Mouse (Mus musculus) heart, postnatal 0 days (tissue): ENCODE measurements at regions not wholly inside any gene's neighbourhood (a gene's known extent, or its start where the extent isn't known, plus 50 kb on each side); places are given as distances from the start of the nearest gene placed in this dataset.

Source experiments
- ATAC-seq: fragments of 200-750 bp; cut with Nextera tagmentation; 2 replicates; pipeline ENCODE4 v1.8.0; 2017; ENCODE audit warnings: low read depth, moderate number of reproducible peaks, moderate library complexity; ENCODE audit not compliant: insufficient read depth
- DNase-seq: peaks from one replicate; pipeline ENCODE4 v3.0.0-alpha.2; 2016; ENCODE audit warnings: low spot score
- H3K27ac ChIP-seq: fragments of 300-500 bp; sonication (generic); 2 replicates; pipeline ENCODE4 v1.5.1; 2014; ENCODE audit warnings: low read depth, mild to moderate bottlenecking
- H3K27me3 ChIP-seq: fragments of 300-500 bp; sonication (generic); 2 replicates; pipeline ENCODE4 v1.6.1; 2014; ENCODE audit warnings: low read length, mixed read lengths; ENCODE audit not compliant: control insufficient read depth, insufficient read depth
- H3K36me3 ChIP-seq: fragments of 300-500 bp; sonication (generic); replicated peaks from 2 replicates; pipeline ENCODE4 v1.6.1; 2014; ENCODE audit warnings: low read length, mixed read lengths; ENCODE audit not compliant: control insufficient read depth, insufficient read depth
- H3K4me1 ChIP-seq: fragments of 300-500 bp; sonication (generic); 2 replicates; pipeline ENCODE4 v1.6.1; 2014; ENCODE audit warnings: antibody characterized with exemption; ENCODE audit not compliant: control insufficient read depth, insufficient read depth
- H3K4me2 ChIP-seq: fragments of 300-500 bp; sonication (generic); 2 replicates; pipeline ENCODE4 v1.6.1; 2014; ENCODE audit warnings: low read depth, mild to moderate bottlenecking, low read length, moderate library complexity
- H3K4me3 ChIP-seq: fragments of 300-500 bp; sonication (generic); 2 replicates; pipeline ENCODE4 v1.5.1; 2014; ENCODE audit warnings: low read depth, low read length
- H3K9ac ChIP-seq: fragments of 300-500 bp; sonication (generic); replicated peaks from 2 replicates; pipeline ENCODE4 v1.6.1; 2014; ENCODE audit warnings: low read depth, low read length, mixed read lengths
- H3K9me3 ChIP-seq: fragments of 300-500 bp; sonication (generic); replicated peaks from 2 replicates; pipeline ENCODE4 v1.6.1; 2016; ENCODE audit warnings: low read length; ENCODE audit not compliant: control insufficient read depth
- CTCF ChIP-seq: IDR thresholded peaks from 2 replicates; pipeline ENCODE4 v1.5.1; 2016; ENCODE audit warnings: antibody characterized with exemption, control low read depth, low read depth
- EP300 ChIP-seq: IDR thresholded peaks from 2 replicates; pipeline ENCODE4 v1.6.1; 2016; ENCODE audit warnings: antibody characterized with exemption, low read depth
- WGBS: fragments of 180-500 bp; shearing (Covaris S2); extraction: QIAGEN DNeasy Blood & Tissue Kit; methylation state at CpG from one replicate; pipeline ENCODE4 v1.1.7; 2014; 5-methylcytosine and 5-hydroxymethylcytosine counted together

DNA sequence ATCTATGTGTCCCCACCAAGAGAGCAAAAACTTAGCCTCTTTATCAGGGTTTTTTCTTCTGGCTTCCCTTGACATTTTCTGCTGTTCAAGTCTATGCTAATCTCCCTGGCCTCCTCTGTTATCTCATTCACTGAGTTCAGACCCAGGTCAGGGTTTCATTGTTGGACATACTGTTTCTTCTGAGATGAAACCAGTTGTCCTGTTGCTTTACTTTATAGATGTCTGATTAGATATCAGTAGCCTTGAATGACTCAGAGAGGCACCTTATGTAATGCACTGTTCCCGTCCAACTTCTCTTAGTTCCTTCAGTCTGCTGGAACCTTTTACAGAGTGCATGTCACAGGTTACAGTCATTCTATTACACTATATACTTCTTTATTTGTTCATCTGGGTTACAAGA is 93.5 kb upstream of the Nsun6 start:
- no peak overlapping the region for H3K4me2 ChIP-seq
- H3K4me1 ChIP-seq = no peaks in the 10 kb centered on the region
- WGBS = 63% methylated on average over 1 of the region's 1 CpGs
- H3K9ac ChIP-seq = no peak overlapping the region
- H3K4me3 ChIP-seq = no peak overlapping the region
- DNase-seq (no peak), ATAC-seq (no peak)
- H3K27ac ChIP-seq = no peak overlapping the region
- H3K9me3 ChIP-seq = no peaks in the 10 kb centered on the region
- no peak for TF ChIP-seq EP300
- H3K27me3 ChIP-seq = no peaks in the 10 kb centered on the region
- no peaks in the 10 kb centered on the region for H3K36me3 ChIP-seq

DNA sequence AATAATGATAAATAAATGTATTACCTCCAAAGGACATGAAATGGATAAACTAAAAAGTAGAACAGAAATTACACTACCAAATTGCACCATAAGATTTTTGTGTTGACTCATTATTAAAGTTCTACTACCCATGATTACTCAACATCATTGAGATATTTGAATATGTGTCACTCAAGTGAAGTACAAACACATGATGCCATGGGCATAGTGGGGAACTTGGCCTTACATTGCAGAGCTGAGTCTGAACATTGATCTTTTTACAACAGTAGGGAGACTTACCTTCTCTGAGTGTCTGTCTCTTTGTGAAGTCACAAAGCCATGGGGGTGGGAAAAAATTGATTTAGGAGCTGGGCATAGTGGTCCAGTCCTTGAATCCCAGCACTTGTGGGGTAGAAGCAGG is 92.1 kb upstream of the Nsun6 start:
- H3K9ac ChIP-seq = no peak overlapping the region
- no peaks in the 10 kb centered on the region for H3K36me3 ChIP-seq

DNA sequence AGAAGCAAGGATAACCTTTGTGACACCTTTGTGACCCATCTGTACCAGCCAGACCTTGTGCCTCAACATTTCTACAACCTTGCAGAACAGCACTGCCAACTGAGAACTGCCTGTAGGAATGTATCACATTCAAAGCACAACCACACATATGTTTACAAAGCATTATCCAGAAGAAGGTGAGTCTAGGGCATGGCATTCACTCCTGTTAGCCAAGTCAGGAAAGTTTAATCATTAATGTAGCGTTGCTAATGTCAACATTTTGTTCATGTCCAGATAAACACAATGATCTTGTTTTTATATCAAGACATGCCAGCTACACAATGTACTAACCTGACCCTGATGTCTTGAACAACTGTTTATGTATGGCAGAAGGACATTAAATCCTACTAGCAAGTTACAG is 91.5 kb upstream of the Nsun6 start:
- DNase-seq (no peak), ATAC-seq (no peak)
- 63% methylated on average over 1 of the region's 1 CpGs for WGBS
- Histone ChIP-seq H3K9ac (no peak overlapping the region), H3K4me2 (no peak overlapping the region), H3K4me1 (no peaks in the 10 kb centered on the region), H3K4me3 (no peak overlapping the region), H3K36me3 (no peaks in the 10 kb centered on the region), H3K27ac (no peak overlapping the region), H3K27me3 (no peaks in the 10 kb centered on the region), H3K9me3 (no peaks in the 10 kb centered on the region)
- TF ChIP-seq EP300 (no peak), CTCF (no peak)

More for the DNA sequence above, 92.1 kb upstream of the Nsun6 start:
- TF ChIP-seq CTCF = no peak
- TF ChIP-seq EP300 = no peak
- Histone ChIP-seq H3K27me3 (no peaks in the 10 kb centered on the region), H3K9me3 (no peaks in the 10 kb centered on the region), H3K4me2 (no peak overlapping the region), H3K27ac (no peak overlapping the region), H3K4me1 (no peaks in the 10 kb centered on the region), H3K4me3 (no peak overlapping the region)
- ATAC-seq (no peak), DNase-seq (no peak)

DNA sequence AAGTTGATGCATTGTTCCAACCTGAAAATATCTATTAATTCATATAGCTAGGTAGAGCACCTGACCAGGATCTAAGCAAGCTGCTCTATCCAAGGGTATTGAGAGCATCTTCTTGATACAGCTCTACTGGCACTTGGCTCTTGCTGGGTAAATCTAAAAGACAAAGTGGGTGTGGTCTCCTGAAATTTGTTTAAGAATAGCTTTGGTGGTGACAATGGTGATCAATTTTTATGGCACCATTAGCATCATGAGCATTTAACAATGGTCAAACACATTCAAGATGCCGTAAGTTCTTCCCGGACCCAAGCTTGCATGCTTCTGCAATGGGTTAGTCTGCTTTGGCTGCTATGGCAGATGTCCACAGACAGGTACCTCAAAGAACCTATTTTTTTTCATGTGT is 89.9 kb upstream of the Nsun6 start:
- H3K27ac ChIP-seq = no peak overlapping the region
- H3K9me3 ChIP-seq = no peaks in the 10 kb centered on the region
- H3K4me3 ChIP-seq = no peak overlapping the region
- 88% methylated on average over 2 of the region's 2 CpGs for WGBS
- no peak overlapping the region for H3K4me2 ChIP-seq
- no peaks in the 10 kb centered on the region for H3K36me3 ChIP-seq
- ATAC-seq = no peak
- no peak overlapping the region for H3K9ac ChIP-seq
- no peaks in the 10 kb centered on the region for H3K27me3 ChIP-seq
- no peak for TF ChIP-seq EP300
- TF ChIP-seq CTCF = no peak
- no peak for DNase-seq
- H3K4me1 ChIP-seq = no peaks in the 10 kb centered on the region

DNA sequence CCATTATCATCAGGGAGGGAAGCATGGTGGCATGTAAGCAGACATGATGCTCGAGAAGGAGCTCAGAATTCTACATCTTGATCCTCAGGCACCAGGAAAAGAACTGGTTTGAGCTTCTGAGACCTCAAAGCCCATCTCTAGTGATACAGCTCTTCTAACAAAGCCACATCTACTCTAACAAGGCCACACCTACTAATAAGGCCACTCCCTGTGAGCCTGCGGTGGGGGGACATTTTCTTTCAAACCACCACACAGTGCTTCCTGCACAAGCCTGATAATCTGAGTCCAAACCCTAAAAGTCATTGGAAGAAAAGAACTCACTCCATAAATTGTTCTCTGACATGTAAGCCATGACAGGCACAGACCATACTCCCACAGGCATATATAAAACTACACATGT is 85.0 kb upstream of the Nsun6 start:
- no peak for ATAC-seq
- no peaks in the 10 kb centered on the region for H3K4me1 ChIP-seq
- H3K4me2 ChIP-seq = no peak overlapping the region
- DNase-seq = no peak
- no peaks in the 10 kb centered on the region for H3K36me3 ChIP-seq
- TF ChIP-seq EP300 (no peak), CTCF (no peak)
- H3K4me3 ChIP-seq = no peak overlapping the region
- H3K9ac ChIP-seq = no peak overlapping the region
- H3K9me3 ChIP-seq = no peaks in the 10 kb centered on the region
- 63% methylated on average over 2 of the region's 2 CpGs for WGBS
- no peak overlapping the region for H3K27ac ChIP-seq
- H3K27me3 ChIP-seq = no peaks in the 10 kb centered on the region
